Mouse (Mus musculus): Measurements from ENCODE around the gene Plgrkt. TPM values are rescaled to one million over a fixed set of nuclear protein-coding genes. Genes with fewer than 3 reads are reported as not detected.
A peak's percentile ranks its signal among the peaks of the same experiment; 100 is the strongest.

Gene Plgrkt
- polyA plus RNA-seq, 1 experiment from 2014 or later = 40.6 TPM

DNA sequence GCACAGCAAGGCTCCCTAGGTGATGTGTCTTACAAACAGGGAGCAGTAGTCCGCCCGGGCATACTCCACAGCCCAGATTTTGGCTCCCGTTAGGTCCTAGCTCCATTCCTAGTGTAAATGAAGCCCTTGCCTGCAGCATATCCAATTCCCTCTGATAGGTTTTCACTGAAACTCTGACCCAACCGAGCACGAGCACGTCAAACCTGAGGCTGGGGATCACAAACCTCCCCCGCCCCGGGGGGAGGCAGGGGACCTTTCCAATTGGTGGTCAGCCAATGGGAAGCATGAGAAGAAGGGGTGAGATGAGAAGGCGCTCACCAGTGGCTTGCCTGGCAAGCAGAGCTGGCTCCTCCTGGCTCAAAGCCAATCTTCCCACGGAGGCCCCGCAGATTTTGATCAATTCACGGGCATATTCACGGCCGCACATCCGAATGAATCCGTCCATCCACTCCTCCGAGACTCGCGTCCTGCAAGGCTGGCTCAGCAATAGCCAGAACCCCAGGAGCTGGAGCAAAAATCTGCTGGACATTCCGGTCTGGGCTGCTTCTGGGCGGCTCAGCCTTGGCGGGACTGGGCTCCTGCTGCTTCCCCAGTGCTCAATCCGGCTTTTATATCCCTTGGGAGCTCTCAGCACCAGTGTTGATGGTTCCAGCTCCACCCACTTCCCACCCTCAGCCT, 33.0 kb downstream of the Plgrkt start, which contains the start of gene Rln1:
Gene Rln1 (minus strand): TSS at position 603 of the 678 bp plus-strand sequence.
- TF ChIP-seq CTCF (IDR thresholded peaks at IDR 0.05; ENCODE audit: low read depth) = no peak
- Histone ChIP-seq H3K4me3 (ENCODE audit: low read depth, low read length) (peak within 1 kb of the TSS; percentile 38), H3K4me1 (ENCODE audit: insufficient read depth) (peaks cover 7% of the 10 kb centered on the region; the same call in 1 of the 2 replicates), H3K36me3 (ENCODE audit: insufficient read depth) (no peaks in the 10 kb centered on the region), H3K9me3 (ENCODE audit: low read depth, low read length) (no peaks in the 10 kb centered on the region), H3K27ac (ENCODE audit: low read depth) (no peak within 1 kb of the TSS), H3K4me2 (peak within 1 kb of the TSS; percentile 80), H3K9ac (peak within 1 kb of the TSS; percentile 60), H3K27me3 (ENCODE audit: insufficient read depth, low read length) (peaks cover 19% of the 10 kb centered on the region)
- WGBS = 2% methylated on average over 23 of the region's 23 CpGs
- peak; percentile 63; the same call in 1 of the 2 replicates for ATAC-seq (ENCODE audit: insufficient read depth)
- peak; percentile 76 for DNase-seq

DNA sequence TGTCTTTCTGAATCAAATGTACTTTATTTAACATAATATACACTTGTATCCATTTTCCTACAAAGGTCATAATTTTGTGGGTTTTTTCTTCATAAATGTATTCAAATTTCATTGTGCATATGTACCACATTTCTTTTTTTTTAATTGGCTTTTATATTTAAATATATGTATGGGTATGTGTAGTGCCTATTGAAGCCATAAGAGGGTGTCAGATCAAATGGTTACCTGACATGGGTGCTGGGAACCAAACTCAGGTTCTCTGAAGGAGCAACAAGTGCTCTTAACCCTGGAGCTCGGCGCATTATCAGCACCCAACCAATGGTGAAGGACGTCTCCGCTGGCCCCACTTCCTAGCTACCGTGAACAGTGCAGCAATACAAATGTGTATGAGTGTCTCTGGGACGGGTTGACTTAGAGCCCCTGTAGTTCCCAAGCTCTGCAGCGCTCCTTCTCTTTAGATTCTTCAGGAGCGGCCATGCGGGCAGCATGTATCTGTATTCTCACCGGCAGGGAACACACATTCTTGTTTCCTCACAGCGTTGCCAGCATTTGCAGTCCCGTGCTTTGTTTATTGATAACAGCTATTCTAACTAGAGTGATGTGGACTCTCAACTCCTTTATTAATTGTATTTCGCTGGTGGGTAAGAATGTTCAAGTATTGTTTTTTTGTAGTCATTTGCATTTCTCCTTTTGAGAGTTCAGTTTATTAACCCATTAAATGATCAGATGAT, 40.2 kb downstream of the Plgrkt start:
- Histone ChIP-seq H3K4me3 (ENCODE audit: low read depth, low read length) (no peak overlapping the region), H3K9ac (no peak overlapping the region), H3K36me3 (ENCODE audit: insufficient read depth) (no peaks in the 10 kb centered on the region), H3K27ac (ENCODE audit: low read depth) (no peak overlapping the region), H3K27me3 (ENCODE audit: insufficient read depth, low read length) (no peaks in the 10 kb centered on the region), H3K4me1 (ENCODE audit: insufficient read depth) (peaks cover 4% of the 10 kb centered on the region; the same call in 1 of the 2 replicates), H3K9me3 (ENCODE audit: low read depth, low read length) (no peaks in the 10 kb centered on the region), H3K4me2 (no peak overlapping the region)
- DNase-seq (no peak), ATAC-seq (ENCODE audit: insufficient read depth) (no peak)
- TF ChIP-seq CTCF (IDR thresholded peaks at IDR 0.05; ENCODE audit: low read depth) = no peak
- WGBS = 75% methylated on average over 13 of the region's 13 CpGs

DNA sequence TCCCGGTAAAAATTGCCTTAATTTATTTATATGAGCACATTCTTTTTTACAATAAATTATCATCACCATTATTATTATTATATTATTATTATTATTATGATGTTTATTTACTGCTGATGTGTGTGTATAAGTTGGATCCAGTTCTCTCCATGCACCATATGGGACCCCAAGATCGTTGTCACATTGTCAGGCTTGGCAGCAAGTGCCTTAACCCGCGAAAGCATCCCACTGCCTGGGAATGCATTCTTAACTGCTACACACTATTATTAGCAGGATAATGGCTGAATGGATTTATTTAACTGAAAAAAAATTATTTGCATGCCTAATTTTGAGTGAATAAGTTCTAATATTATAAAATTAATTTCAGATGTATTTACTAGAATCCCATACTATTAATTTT, 40.8 kb downstream of the Plgrkt start:
- Histone ChIP-seq H3K36me3 (ENCODE audit: insufficient read depth) (no peaks in the 10 kb centered on the region), H3K9me3 (ENCODE audit: low read depth, low read length) (no peaks in the 10 kb centered on the region), H3K27ac (ENCODE audit: low read depth) (no peak overlapping the region), H3K4me3 (ENCODE audit: low read depth, low read length) (no peak overlapping the region), H3K27me3 (ENCODE audit: insufficient read depth, low read length) (no peaks in the 10 kb centered on the region), H3K4me2 (no peak overlapping the region), H3K9ac (no peak overlapping the region), H3K4me1 (ENCODE audit: insufficient read depth) (peaks cover 4% of the 10 kb centered on the region; the same call in 1 of the 2 replicates)
- no peak for TF ChIP-seq CTCF (IDR thresholded peaks at IDR 0.05; ENCODE audit: low read depth)
- ATAC-seq (ENCODE audit: insufficient read depth) (no peak), DNase-seq (no peak)
- 83% methylated on average over 4 of the region's 4 CpGs for WGBS

DNA sequence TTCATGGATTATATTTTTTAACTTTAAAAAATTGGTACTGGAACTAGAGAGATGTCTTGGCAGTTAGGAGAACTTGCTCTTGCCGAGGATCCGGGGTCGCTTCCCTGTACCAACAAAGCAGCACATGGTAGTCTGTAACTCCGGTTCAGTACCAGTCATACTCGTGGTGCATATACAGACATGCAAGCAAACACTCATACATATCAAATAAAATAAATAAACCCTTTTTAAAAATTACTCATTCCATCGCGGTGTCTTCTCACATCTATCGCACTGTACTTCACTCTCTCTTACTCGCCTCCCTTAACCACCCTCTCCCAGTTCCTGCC, 41.4 kb downstream of the Plgrkt start:
- Histone ChIP-seq H3K4me3 (ENCODE audit: low read depth, low read length) (peak overlapping the region; percentile 34), H3K9me3 (ENCODE audit: low read depth, low read length) (no peaks in the 10 kb centered on the region), H3K27ac (ENCODE audit: low read depth) (no peak overlapping the region), H3K36me3 (ENCODE audit: insufficient read depth) (no peaks in the 10 kb centered on the region), H3K27me3 (ENCODE audit: insufficient read depth, low read length) (no peaks in the 10 kb centered on the region), H3K9ac (peak overlapping the region; percentile 16; the same call in 1 of the 2 replicates), H3K4me1 (ENCODE audit: insufficient read depth) (peaks cover 4% of the 10 kb centered on the region; the same call in 1 of the 2 replicates), H3K4me2 (peak overlapping the region; percentile 70)
- DNase-seq = no peak
- no peak for TF ChIP-seq CTCF (IDR thresholded peaks at IDR 0.05; ENCODE audit: low read depth)
- ATAC-seq (ENCODE audit: insufficient read depth) = peak; percentile 41; the same call in 1 of the 2 replicates
- 24% methylated on average over 9 of the region's 9 CpGs for WGBS

DNA sequence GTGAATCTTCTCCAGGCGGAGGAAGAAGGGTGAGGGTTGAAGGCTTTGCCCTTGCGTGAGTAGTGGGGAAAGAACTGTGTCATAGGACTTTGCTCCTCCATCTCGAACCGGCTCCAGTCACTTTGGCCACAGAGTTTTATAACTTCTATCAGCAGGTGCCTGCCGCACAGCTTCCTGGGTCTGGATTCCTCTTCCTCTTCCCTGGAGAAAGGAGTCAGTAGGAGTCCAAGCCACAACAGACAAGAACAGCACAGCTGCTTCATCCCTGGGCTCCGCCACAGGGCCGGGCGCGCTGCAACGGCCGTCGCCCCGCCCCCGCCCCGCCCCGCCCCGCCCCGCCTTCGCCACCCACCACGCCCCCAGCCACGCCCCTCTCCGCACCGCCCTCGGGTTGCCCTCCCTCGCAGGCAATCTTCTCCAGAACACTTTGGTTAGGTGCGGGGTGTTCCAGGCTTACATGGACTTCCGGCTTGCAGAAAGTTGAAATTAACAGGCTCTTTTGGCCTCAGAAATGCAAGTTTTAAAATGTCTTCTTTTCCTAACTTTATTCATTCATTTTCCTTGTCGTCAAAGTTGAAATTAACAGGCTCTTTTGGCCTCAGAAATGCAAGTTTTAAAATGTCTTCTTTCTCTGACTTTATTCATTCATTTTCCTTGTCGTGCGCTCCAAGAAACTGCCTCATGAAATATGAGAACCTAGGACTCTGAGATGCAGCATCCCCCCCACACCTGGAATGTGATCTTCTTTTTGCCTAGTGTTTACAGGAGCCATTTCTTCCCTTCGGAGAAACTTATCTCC, 41.9 kb downstream of the Plgrkt start, which contains the start of gene Insl6:
Gene Insl6 (minus strand): TSS at position 304 of the 799 bp plus-strand sequence.
- peak within 1 kb of the TSS; percentile 70 for H3K4me2 ChIP-seq
- peak; percentile 97 for ATAC-seq (ENCODE audit: insufficient read depth)
- peak within 1 kb of the TSS; percentile 34 for H3K4me3 ChIP-seq (ENCODE audit: low read depth, low read length)
- no peak for TF ChIP-seq CTCF (IDR thresholded peaks at IDR 0.05; ENCODE audit: low read depth)
- H3K27ac ChIP-seq (ENCODE audit: low read depth) = no peak within 1 kb of the TSS
- H3K27me3 ChIP-seq (ENCODE audit: insufficient read depth, low read length) = no peaks in the 10 kb centered on the region
- H3K9me3 ChIP-seq (ENCODE audit: low read depth, low read length) = no peaks in the 10 kb centered on the region
- DNase-seq = peak; percentile 79
- peaks cover 4% of the 10 kb centered on the region; the same call in 1 of the 2 replicates for H3K4me1 ChIP-seq (ENCODE audit: insufficient read depth)
- peak within 1 kb of the TSS; percentile 42 for H3K9ac ChIP-seq
- no peaks in the 10 kb centered on the region for H3K36me3 ChIP-seq (ENCODE audit: insufficient read depth)
- WGBS = 1% methylated on average over 29 of the region's 31 CpGs

DNA sequence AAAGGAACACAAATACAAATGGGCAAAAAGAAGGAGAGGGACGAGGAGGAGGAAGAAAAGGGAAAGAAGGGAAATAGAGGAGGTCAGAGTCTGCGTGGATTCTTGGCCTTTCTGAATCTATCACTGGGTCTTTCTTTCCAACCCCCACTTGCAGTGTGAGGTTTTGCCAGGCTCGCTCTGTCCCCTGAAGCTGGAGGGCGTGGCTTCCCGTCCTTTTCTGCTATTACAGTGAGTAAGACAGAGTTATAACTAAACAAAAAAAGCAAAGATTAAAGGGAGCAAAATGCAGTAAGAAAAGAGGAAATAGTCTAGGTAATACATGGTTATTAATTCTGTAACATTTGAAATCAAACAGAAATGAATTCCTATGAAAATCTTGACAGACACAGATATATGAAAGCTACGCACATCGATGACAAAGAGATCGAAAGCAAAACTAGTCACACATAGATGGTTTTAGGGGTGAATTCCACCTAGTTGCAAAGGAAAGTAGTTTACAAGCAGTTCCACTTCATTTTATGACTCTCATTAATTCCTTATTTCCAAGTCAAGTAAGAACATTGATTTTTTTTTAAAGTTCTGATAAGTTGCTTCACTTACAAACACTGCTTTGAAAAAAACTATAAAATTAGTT, 43.7 kb downstream of the Plgrkt start:
- Histone ChIP-seq H3K27me3 (ENCODE audit: insufficient read depth, low read length) (no peaks in the 10 kb centered on the region), H3K36me3 (ENCODE audit: insufficient read depth) (no peaks in the 10 kb centered on the region), H3K4me1 (ENCODE audit: insufficient read depth) (peaks cover 4% of the 10 kb centered on the region; the same call in 1 of the 2 replicates), H3K27ac (ENCODE audit: low read depth) (no peak overlapping the region), H3K4me3 (ENCODE audit: low read depth, low read length) (no peak overlapping the region), H3K9me3 (ENCODE audit: low read depth, low read length) (no peaks in the 10 kb centered on the region), H3K4me2 (no peak overlapping the region), H3K9ac (no peak overlapping the region)
- 65% methylated on average over 8 of the region's 8 CpGs for WGBS
- DNase-seq = no peak
- no peak for ATAC-seq (ENCODE audit: insufficient read depth)
- TF ChIP-seq CTCF (IDR thresholded peaks at IDR 0.05; ENCODE audit: low read depth) = no peak
